Mouse (Mus musculus): Measurements from ENCODE around the gene Kif2c. TPM values are rescaled to one million over a fixed set of nuclear protein-coding genes. Genes with fewer than 3 reads are reported as not detected.

Gene Kif2c
- polyA plus RNA-seq, 1 experiment from 2014 or later: 77.5 TPM

GRCm38 (mm10) chr4:117161183-117161582 lies 21.3 kb downstream of the Kif2c start:
- DNase-seq (ENCODE audit: low spot score): no peak
- WGBS: 77% methylated on average over 4 of the region's 4 CpGs
- peaks cover 7% of the 10 kb centered on the region for H3K36me3 ChIP-seq (ENCODE audit: control insufficient read depth, insufficient read depth, low read length)
- no peak overlapping the region for H3K9ac ChIP-seq (ENCODE audit: low read depth, low read length)
- no peak overlapping the region for H3K27ac ChIP-seq (ENCODE audit: low read depth, low read length)
- no peaks in the 10 kb centered on the region for H3K27me3 ChIP-seq (ENCODE audit: control insufficient read depth, insufficient read depth, low read length)
- H3K4me1 ChIP-seq (replicated peaks; ENCODE audit: control insufficient read depth, insufficient read depth, low read length): no peaks in the 10 kb centered on the region
- no peak for ATAC-seq (ENCODE audit: low FRiP score)
- H3K4me2 ChIP-seq (replicated peaks; ENCODE audit: low read depth, low read length): no peak overlapping the region
- no peaks in the 10 kb centered on the region for H3K9me3 ChIP-seq (ENCODE audit: control insufficient read depth, low read length)
- no peak overlapping the region for H3K4me3 ChIP-seq (ENCODE audit: low read depth, low read length)

- no peaks in the 10 kb centered on the region for H3K27me3 ChIP-seq (ENCODE audit: control insufficient read depth, insufficient read depth, low read length)
- H3K9ac ChIP-seq (ENCODE audit: low read depth, low read length): no peak overlapping the region
- no peak overlapping the region for H3K27ac ChIP-seq (ENCODE audit: low read depth, low read length)
- no peak overlapping the region for H3K4me3 ChIP-seq (ENCODE audit: low read depth, low read length)
- WGBS: 89% methylated on average over 10 of the region's 10 CpGs
- no peak for DNase-seq (ENCODE audit: low spot score)
- H3K4me1 ChIP-seq (replicated peaks; ENCODE audit: control insufficient read depth, insufficient read depth, low read length): no peaks in the 10 kb centered on the region
- no peak overlapping the region for H3K4me2 ChIP-seq (replicated peaks; ENCODE audit: low read depth, low read length)
- H3K36me3 ChIP-seq (ENCODE audit: control insufficient read depth, insufficient read depth, low read length): peaks cover 7% of the 10 kb centered on the region
- H3K9me3 ChIP-seq (ENCODE audit: control insufficient read depth, low read length): no peaks in the 10 kb centered on the region
- ATAC-seq (ENCODE audit: low FRiP score): no peak
These were observed 22.8 kb downstream of the Kif2c start for GRCm38 (mm10) chr4:117159666-117160065.

- H3K4me2 ChIP-seq (replicated peaks; ENCODE audit: low read depth, low read length): peak overlapping the region; percentile 92; the same call in 1 of the 2 replicates
- DNase-seq (ENCODE audit: low spot score) (no peak), ATAC-seq (ENCODE audit: low FRiP score) (no peak)
- 36% methylated on average over 6 of the region's 6 CpGs for WGBS
- H3K9ac ChIP-seq (ENCODE audit: low read depth, low read length): peak overlapping the region; percentile 97; the same call in 1 of the 2 replicates
- H3K27me3 ChIP-seq (ENCODE audit: control insufficient read depth, insufficient read depth, low read length): no peaks in the 10 kb centered on the region
- peaks cover 24% of the 10 kb centered on the region for H3K36me3 ChIP-seq (ENCODE audit: control insufficient read depth, insufficient read depth, low read length)
- H3K9me3 ChIP-seq (ENCODE audit: control insufficient read depth, low read length): no peaks in the 10 kb centered on the region
- peak overlapping the region; percentile 99 for H3K4me3 ChIP-seq (ENCODE audit: low read depth, low read length)
- no peaks in the 10 kb centered on the region; the same call in none of the 2 replicates for H3K4me1 ChIP-seq (replicated peaks; ENCODE audit: control insufficient read depth, insufficient read depth, low read length)
- no peak overlapping the region for H3K27ac ChIP-seq (ENCODE audit: low read depth, low read length)
These were observed 26.1 kb downstream of the Kif2c start for GRCm38 (mm10) chr4:117156372-117156771.

GRCm38 (mm10) chr4:117155792-117156355 lies 26.6 kb downstream of the Kif2c start, which contains the start of gene Rps8:
TSS of gene Rps8 (minus strand) at chr4:117156243.
- peak; percentile 92 for DNase-seq (ENCODE audit: low spot score)
- ATAC-seq (ENCODE audit: low FRiP score): peak; percentile 94
- H3K27ac ChIP-seq (ENCODE audit: low read depth, low read length): peak within 1 kb of the TSS; percentile 90
- H3K4me1 ChIP-seq (replicated peaks; ENCODE audit: control insufficient read depth, insufficient read depth, low read length): no peaks in the 10 kb centered on the region; the same call in none of the 2 replicates
- 0% methylated on average over 50 of the region's 52 CpGs for WGBS
- peak within 1 kb of the TSS; percentile 97 for H3K9ac ChIP-seq (ENCODE audit: low read depth, low read length)
- H3K4me3 ChIP-seq (ENCODE audit: low read depth, low read length): peak within 1 kb of the TSS; percentile 99
- no peaks in the 10 kb centered on the region for H3K9me3 ChIP-seq (ENCODE audit: control insufficient read depth, low read length)
- H3K4me2 ChIP-seq (replicated peaks; ENCODE audit: low read depth, low read length): peak within 1 kb of the TSS; percentile 92
- no peaks in the 10 kb centered on the region for H3K27me3 ChIP-seq (ENCODE audit: control insufficient read depth, insufficient read depth, low read length)
- peaks cover 26% of the 10 kb centered on the region for H3K36me3 ChIP-seq (ENCODE audit: control insufficient read depth, insufficient read depth, low read length)

- H3K9me3 ChIP-seq (ENCODE audit: control insufficient read depth, low read length): no peaks in the 10 kb centered on the region
- H3K27me3 ChIP-seq (ENCODE audit: control insufficient read depth, insufficient read depth, low read length): no peaks in the 10 kb centered on the region
- H3K27ac ChIP-seq (ENCODE audit: low read depth, low read length): peak overlapping the region; percentile 90
- DNase-seq (ENCODE audit: low spot score): peak; percentile 40
- H3K4me2 ChIP-seq (replicated peaks; ENCODE audit: low read depth, low read length): peak overlapping the region; percentile 92
- no peaks in the 10 kb centered on the region; the same call in none of the 2 replicates for H3K4me1 ChIP-seq (replicated peaks; ENCODE audit: control insufficient read depth, insufficient read depth, low read length)
- peak; percentile 3; the same call in 1 of the 2 replicates for ATAC-seq (ENCODE audit: low FRiP score)
- WGBS: 3% methylated on average over 44 of the region's 44 CpGs
- H3K4me3 ChIP-seq (ENCODE audit: low read depth, low read length): peak overlapping the region; percentile 99
- peaks cover 32% of the 10 kb centered on the region for H3K36me3 ChIP-seq (ENCODE audit: control insufficient read depth, insufficient read depth, low read length)
- H3K9ac ChIP-seq (ENCODE audit: low read depth, low read length): peak overlapping the region; percentile 97
These were observed 27.2 kb downstream of the Kif2c start for GRCm38 (mm10) chr4:117155020-117155791.

GRCm38 (mm10) chr4:117152714-117153113 lies 29.7 kb downstream of the Kif2c start:
- WGBS: 92% methylated on average over 5 of the region's 5 CpGs
- DNase-seq (ENCODE audit: low spot score) (no peak), ATAC-seq (ENCODE audit: low FRiP score) (no peak)
- H3K9me3 ChIP-seq (ENCODE audit: control insufficient read depth, low read length): no peaks in the 10 kb centered on the region
- no peak overlapping the region for H3K27ac ChIP-seq (ENCODE audit: low read depth, low read length)
- H3K4me3 ChIP-seq (ENCODE audit: low read depth, low read length): no peak overlapping the region
- peaks cover 32% of the 10 kb centered on the region for H3K36me3 ChIP-seq (ENCODE audit: control insufficient read depth, insufficient read depth, low read length)
- no peak overlapping the region for H3K4me2 ChIP-seq (replicated peaks; ENCODE audit: low read depth, low read length)
- H3K9ac ChIP-seq (ENCODE audit: low read depth, low read length): no peak overlapping the region
- H3K27me3 ChIP-seq (ENCODE audit: control insufficient read depth, insufficient read depth, low read length): no peaks in the 10 kb centered on the region
- no peaks in the 10 kb centered on the region; the same call in none of the 2 replicates for H3K4me1 ChIP-seq (replicated peaks; ENCODE audit: control insufficient read depth, insufficient read depth, low read length)

- no peak overlapping the region for H3K27ac ChIP-seq (ENCODE audit: low read depth, low read length)
- peaks cover 32% of the 10 kb centered on the region for H3K36me3 ChIP-seq (ENCODE audit: control insufficient read depth, insufficient read depth, low read length)
These were observed 31.0 kb downstream of the Kif2c start for GRCm38 (mm10) chr4:117151416-117151815.

GRCm38 (mm10) chr4:117150212-117150733 lies 32.2 kb downstream of the Kif2c start:
- Histone ChIP-seq H3K36me3 (ENCODE audit: control insufficient read depth, insufficient read depth, low read length) (peaks cover 32% of the 10 kb centered on the region), H3K9me3 (ENCODE audit: control insufficient read depth, low read length) (no peaks in the 10 kb centered on the region), H3K4me1 (replicated peaks; ENCODE audit: control insufficient read depth, insufficient read depth, low read length) (no peaks in the 10 kb centered on the region; the same call in none of the 2 replicates), H3K27ac (ENCODE audit: low read depth, low read length) (no peak overlapping the region), H3K4me2 (replicated peaks; ENCODE audit: low read depth, low read length) (no peak overlapping the region), H3K9ac (ENCODE audit: low read depth, low read length) (no peak overlapping the region), H3K27me3 (ENCODE audit: control insufficient read depth, insufficient read depth, low read length) (no peaks in the 10 kb centered on the region), H3K4me3 (ENCODE audit: low read depth, low read length) (no peak overlapping the region)
- ATAC-seq (ENCODE audit: low FRiP score) (no peak), DNase-seq (ENCODE audit: low spot score) (no peak)
- WGBS: 89% methylated on average over 6 of the region's 6 CpGs

More at GRCm38 (mm10) chr4:117151416-117151815, 31.0 kb downstream of the Kif2c start:
- ATAC-seq (ENCODE audit: low FRiP score) (no peak), DNase-seq (ENCODE audit: low spot score) (no peak)
- no peak overlapping the region for H3K4me3 ChIP-seq (ENCODE audit: low read depth, low read length)
- WGBS: 89% methylated on average over 1 of the region's 1 CpGs
- no peaks in the 10 kb centered on the region for H3K9me3 ChIP-seq (ENCODE audit: control insufficient read depth, low read length)
- no peaks in the 10 kb centered on the region; the same call in none of the 2 replicates for H3K4me1 ChIP-seq (replicated peaks; ENCODE audit: control insufficient read depth, insufficient read depth, low read length)
- H3K4me2 ChIP-seq (replicated peaks; ENCODE audit: low read depth, low read length): no peak overlapping the region
- H3K27me3 ChIP-seq (ENCODE audit: control insufficient read depth, insufficient read depth, low read length): no peaks in the 10 kb centered on the region
- no peak overlapping the region for H3K9ac ChIP-seq (ENCODE audit: low read depth, low read length)

All from hindbrain, embryonic 11.5 days (tissue).